Mouse (Mus musculus) hindbrain, embryonic 16.5 days (tissue): ENCODE measurements around the gene Rhobtb3. TPM values are rescaled to one million over a fixed set of nuclear protein-coding genes. Genes with fewer than 3 reads are reported as not detected.

Source experiments
- ATAC-seq: fragments of 200-750 bp; cut with Nextera tagmentation; 2 replicates; pipeline ENCODE4 v1.8.0; 2017; ENCODE audit warnings: moderate TSS enrichment, moderate library complexity
- H3K27ac ChIP-seq: fragments of 300-500 bp; sonication (generic); 2 replicates; pipeline ENCODE4 v1.5.1; 2014; ENCODE audit warnings: low read depth, mild to moderate bottlenecking, control low read depth, low read length, moderate library complexity
- H3K27me3 ChIP-seq: fragments of 300-500 bp; sonication (generic); replicated peaks from 2 replicates; pipeline ENCODE4 v1.6.1; 2014; ENCODE audit warnings: low read length; ENCODE audit not compliant: control insufficient read depth, insufficient read depth
- H3K36me3 ChIP-seq: fragments of 300-500 bp; sonication (generic); 2 replicates; pipeline ENCODE4 v1.6.1; 2014; ENCODE audit warnings: mild to moderate bottlenecking, low read length, moderate library complexity, mixed read lengths; ENCODE audit not compliant: control insufficient read depth, insufficient read depth
- H3K4me1 ChIP-seq: fragments of 300-500 bp; sonication (generic); 2 replicates; pipeline ENCODE4 v1.6.1; 2014; ENCODE audit warnings: low read depth, low read length; ENCODE audit not compliant: control insufficient read depth, insufficient read depth
- H3K4me2 ChIP-seq: fragments of 300-500 bp; sonication (generic); 2 replicates; pipeline ENCODE4 v1.6.1; 2014; ENCODE audit warnings: mild to moderate bottlenecking, low read length, control low read depth, moderate library complexity
- H3K4me3 ChIP-seq: fragments of 300-500 bp; sonication (generic); 2 replicates; pipeline ENCODE4 v1.5.1; 2014; ENCODE audit warnings: mild to moderate bottlenecking, low read length, control low read depth, moderate library complexity
- H3K9ac ChIP-seq: fragments of 300-500 bp; sonication (generic); 2 replicates; pipeline ENCODE4 v1.6.1; 2014; ENCODE audit warnings: low read depth, mild to moderate bottlenecking, control low read depth, low read length, moderate library complexity
- H3K9me3 ChIP-seq: fragments of 300-500 bp; sonication (generic); 2 replicates; pipeline ENCODE4 v1.6.1; 2014; ENCODE audit warnings: mild to moderate bottlenecking, low read length, moderate library complexity; ENCODE audit not compliant: control insufficient read depth
- WGBS: fragments of 180-500 bp; shearing (Covaris S2); extraction: QIAGEN DNeasy Blood & Tissue Kit; methylation state at CpG from one replicate; pipeline ENCODE4 v1.1.7; 2014; 5-methylcytosine and 5-hydroxymethylcytosine counted together
- polyA plus RNA-seq: library from polyadenylated mRNA; unstranded; fragments of >200 nt; fragmentation: Nextera tagmentation; extraction: Ambion mirVana; gene quantifications from 2 replicates; pipeline ENCODE4 v1.2.1, GENCODE M21; 2015

Rhobtb3 gene
- polyA plus RNA-seq, 1 experiment from 2014 or later, result 14.9 TPM

DNA sequence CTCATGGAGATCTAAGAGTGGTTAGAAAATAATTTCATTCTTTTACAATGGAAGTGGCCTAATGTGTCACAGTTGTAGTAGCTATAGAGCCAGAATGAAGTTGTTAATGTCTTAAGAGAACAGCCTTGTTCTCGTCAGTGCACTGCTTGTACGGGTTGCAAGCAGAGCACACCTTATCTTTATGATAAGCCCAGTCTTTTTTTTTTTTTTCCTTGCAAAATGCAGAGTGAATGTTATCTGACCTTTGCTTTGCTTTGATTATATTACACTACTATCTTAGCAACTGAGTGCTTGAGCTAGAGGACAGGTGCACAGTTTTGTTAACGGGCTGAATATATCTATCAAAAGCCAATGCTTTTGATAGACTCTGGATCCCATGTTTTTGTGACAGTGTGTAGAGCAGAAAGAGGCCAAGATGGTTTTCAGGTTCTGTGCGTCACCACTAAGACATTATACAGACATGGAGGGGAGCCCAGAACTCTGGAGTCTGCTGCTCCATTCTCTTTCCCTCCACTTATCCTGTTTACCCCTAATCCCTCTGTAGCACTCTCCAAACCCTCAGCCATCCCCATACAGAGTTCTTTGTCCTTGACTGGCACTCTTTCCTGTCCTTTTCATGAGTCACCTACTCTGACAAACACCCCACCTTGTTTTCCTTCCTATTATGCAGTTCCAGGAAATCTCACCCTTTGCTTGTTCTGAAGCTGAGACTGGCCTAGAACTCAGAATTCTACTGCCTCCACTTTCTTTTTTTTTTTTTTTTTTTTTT is 68.9 kb downstream of the Rhobtb3 start:
- no peak overlapping the region for H3K4me3 ChIP-seq
- H3K4me1 ChIP-seq, result no peaks in the 10 kb centered on the region
- H3K36me3 ChIP-seq, result peaks cover 5% of the 10 kb centered on the region
- no peaks in the 10 kb centered on the region for H3K27me3 ChIP-seq
- no peak overlapping the region for H3K4me2 ChIP-seq
- no peak overlapping the region for H3K9ac ChIP-seq
- no peak for ATAC-seq
- 90% methylated on average over 4 of the region's 4 CpGs for WGBS
- no peaks in the 10 kb centered on the region for H3K9me3 ChIP-seq
- no peak overlapping the region for H3K27ac ChIP-seq

DNA sequence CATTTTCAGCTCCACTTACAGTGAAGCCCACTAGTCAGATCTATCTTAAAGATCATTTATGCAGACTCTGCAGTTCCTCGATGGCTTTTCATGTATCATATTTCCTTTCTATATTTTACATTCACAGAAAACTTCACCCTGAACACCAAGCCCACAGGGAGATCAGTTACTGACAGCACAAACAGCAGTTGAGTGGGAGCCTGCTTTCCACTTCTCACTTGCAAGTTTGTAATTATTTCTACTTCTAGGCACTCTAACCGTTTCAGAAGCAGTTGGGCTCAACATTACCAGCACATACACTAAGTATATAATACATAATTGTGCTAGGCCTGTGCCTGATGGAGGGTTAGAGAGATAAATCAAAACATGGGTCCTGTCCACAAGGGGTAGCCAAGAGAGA is 75.8 kb downstream of the Rhobtb3 start:
- no peak overlapping the region for H3K27ac ChIP-seq
- WGBS, result 92% methylated on average over 2 of the region's 2 CpGs
- no peak overlapping the region for H3K9ac ChIP-seq
- H3K9me3 ChIP-seq, result no peaks in the 10 kb centered on the region
- H3K27me3 ChIP-seq, result no peaks in the 10 kb centered on the region
- ATAC-seq, result no peak
- H3K4me3 ChIP-seq, result no peak overlapping the region
- H3K4me1 ChIP-seq, result no peaks in the 10 kb centered on the region
- H3K4me2 ChIP-seq, result no peak overlapping the region
- peaks cover 2% of the 10 kb centered on the region; the same call in 1 of the 2 replicates for H3K36me3 ChIP-seq

DNA sequence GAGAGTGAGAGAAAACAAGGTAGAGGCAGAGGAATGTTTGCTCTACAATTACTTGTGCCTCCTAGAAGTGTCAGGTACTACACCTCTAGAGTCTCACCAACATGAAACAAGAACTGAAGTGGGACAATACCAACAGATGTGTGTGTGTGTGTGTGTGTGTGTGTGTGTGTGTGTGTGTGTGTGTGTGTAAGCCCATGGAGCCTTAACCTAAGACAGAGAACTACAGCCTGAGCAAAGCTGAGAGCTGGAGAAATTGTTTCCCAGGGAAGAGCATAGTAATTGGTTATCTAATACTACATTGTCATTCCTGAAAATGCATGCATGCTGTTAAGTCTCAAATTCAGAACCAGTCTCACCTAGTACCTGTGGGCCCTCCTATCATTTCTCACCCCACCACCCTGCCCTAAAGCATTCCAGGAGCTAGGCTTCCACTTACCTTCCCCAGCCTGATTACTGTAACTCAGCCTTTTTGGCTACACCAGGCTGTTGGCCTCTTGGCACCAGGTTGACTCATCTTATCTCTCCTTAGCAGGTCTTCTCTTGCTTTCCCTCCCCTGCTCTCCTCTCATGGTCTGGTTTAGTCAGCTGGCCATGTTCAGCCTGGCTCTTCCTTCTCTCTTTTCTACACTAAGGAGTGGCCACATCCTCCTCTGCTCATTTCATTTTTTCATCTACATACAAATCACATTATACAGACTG is 78.1 kb downstream of the Rhobtb3 start:
- no peaks in the 10 kb centered on the region for H3K4me1 ChIP-seq
- ATAC-seq, result no peak
- H3K9me3 ChIP-seq, result no peaks in the 10 kb centered on the region
- no peak overlapping the region for H3K4me2 ChIP-seq
- no peak overlapping the region for H3K4me3 ChIP-seq
- H3K9ac ChIP-seq, result no peak overlapping the region
- H3K27me3 ChIP-seq, result no peaks in the 10 kb centered on the region
- no peak overlapping the region for H3K27ac ChIP-seq
- H3K36me3 ChIP-seq, result no peaks in the 10 kb centered on the region

DNA sequence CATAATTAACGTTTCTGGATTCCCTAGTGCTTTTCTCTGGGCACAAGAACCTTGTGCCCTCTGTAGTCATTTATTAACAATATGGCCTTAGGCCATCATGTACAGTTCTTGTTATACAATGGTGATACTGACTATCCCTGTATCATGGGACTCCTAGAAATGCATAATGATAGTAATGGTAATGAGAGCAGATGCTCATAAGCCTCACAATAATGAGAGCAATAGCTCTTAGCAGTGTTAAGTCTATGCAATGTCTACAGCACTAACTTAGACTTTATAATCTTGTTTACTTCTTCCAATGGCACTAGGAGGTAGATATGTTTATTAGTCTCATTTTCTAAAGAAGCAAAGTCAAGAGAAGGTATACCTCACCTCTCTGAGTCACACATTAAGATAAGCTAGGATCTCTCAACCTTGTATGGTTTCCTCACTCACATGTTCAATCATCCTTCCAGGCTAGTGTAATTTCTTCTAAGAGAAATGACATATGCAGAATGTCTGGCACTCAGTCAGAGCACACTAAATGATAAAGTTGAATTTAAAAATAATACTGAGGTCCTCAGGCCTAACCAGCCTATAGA is 84.4 kb downstream of the Rhobtb3 start:
- 81% methylated on average over 1 of the region's 1 CpGs for WGBS

DNA sequence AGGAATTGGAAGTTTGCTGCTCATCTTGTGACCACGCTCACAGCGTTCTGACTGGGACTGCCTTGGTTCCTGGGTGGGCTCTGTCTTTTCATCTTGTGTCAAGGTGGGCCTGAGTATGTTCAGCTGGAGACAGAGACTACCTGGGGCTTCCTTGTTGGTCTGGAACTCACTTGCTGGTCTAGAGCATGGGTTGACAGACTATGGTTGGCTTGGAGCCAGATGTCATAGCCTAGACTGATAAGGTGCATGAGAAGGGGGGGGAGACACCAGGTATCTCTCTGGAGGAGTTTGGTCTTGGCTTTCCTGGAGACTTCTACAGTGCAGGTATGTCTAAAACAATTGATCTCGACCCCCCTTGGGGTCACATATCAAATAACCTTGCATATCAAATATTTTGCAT is 90.6 kb downstream of the Rhobtb3 start:
- H3K27ac ChIP-seq, result no peak overlapping the region
- H3K4me2 ChIP-seq, result no peak overlapping the region
- no peaks in the 10 kb centered on the region for H3K36me3 ChIP-seq
- 91% methylated on average over 3 of the region's 3 CpGs for WGBS
- no peak overlapping the region for H3K4me3 ChIP-seq
- H3K27me3 ChIP-seq, result no peaks in the 10 kb centered on the region
- no peaks in the 10 kb centered on the region for H3K9me3 ChIP-seq
- no peaks in the 10 kb centered on the region for H3K4me1 ChIP-seq
- H3K9ac ChIP-seq, result no peak overlapping the region
- no peak for ATAC-seq

More for the DNA sequence above, 84.4 kb downstream of the Rhobtb3 start:
- Histone ChIP-seq H3K4me1 (no peaks in the 10 kb centered on the region), H3K27ac (no peak overlapping the region), H3K4me2 (no peak overlapping the region), H3K4me3 (no peak overlapping the region), H3K9ac (no peak overlapping the region), H3K36me3 (no peaks in the 10 kb centered on the region), H3K9me3 (no peaks in the 10 kb centered on the region), H3K27me3 (no peaks in the 10 kb centered on the region)
- no peak for ATAC-seq

DNA sequence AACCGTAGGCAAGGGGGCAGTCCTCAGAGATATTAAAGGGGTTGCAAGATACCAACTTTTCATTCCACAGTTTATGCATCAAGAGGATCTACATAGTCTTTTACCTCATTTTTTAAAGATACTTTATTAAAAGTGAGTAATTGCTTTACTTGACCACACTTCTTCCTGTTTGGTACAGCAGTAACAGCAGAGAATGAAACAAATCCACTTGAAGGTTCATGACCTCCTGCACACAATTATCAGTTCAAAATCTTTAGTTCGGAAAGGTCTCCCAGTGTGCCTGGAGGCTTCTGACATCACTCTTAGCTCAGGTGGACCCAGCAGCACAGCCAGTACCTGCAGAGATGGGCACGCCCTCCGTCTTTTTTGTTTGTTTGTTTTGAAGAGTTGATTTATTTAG is 91.7 kb downstream of the Rhobtb3 start:
- H3K4me3 ChIP-seq, result no peak overlapping the region
- H3K27ac ChIP-seq, result no peak overlapping the region
- H3K4me2 ChIP-seq, result no peak overlapping the region
- H3K36me3 ChIP-seq, result no peaks in the 10 kb centered on the region
- H3K9ac ChIP-seq, result no peak overlapping the region
- WGBS, result 90% methylated on average over 4 of the region's 4 CpGs
- ATAC-seq, result no peak
- H3K4me1 ChIP-seq, result no peaks in the 10 kb centered on the region
- H3K27me3 ChIP-seq, result no peaks in the 10 kb centered on the region
- H3K9me3 ChIP-seq, result no peaks in the 10 kb centered on the region

DNA sequence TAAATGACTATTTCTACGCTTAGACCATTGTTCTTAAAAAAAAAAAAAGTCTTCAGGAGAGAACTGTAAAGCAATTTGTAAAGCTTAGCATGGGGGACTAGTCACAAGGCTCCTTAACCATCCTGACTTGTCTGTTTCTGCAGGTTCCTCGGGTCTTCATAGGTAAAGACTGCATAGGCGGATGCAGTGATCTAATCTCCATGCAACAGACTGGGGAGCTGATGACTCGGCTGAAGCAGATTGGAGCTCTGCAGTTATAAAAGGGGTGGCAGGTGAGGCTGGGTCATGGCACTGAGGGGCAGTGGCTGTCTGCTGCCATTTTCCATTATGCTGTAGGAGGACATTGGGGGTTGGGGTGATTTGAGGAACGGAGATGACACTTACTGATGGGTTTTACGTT is 96.7 kb downstream of the Rhobtb3 start:
- ATAC-seq, result no peak
- Histone ChIP-seq H3K27ac (no peak overlapping the region), H3K4me2 (no peak overlapping the region), H3K9me3 (no peaks in the 10 kb centered on the region), H3K27me3 (no peaks in the 10 kb centered on the region), H3K4me1 (peaks cover 4% of the 10 kb centered on the region), H3K9ac (no peak overlapping the region), H3K36me3 (no peaks in the 10 kb centered on the region), H3K4me3 (no peak overlapping the region)
- WGBS, result 83% methylated on average over 6 of the region's 6 CpGs

DNA sequence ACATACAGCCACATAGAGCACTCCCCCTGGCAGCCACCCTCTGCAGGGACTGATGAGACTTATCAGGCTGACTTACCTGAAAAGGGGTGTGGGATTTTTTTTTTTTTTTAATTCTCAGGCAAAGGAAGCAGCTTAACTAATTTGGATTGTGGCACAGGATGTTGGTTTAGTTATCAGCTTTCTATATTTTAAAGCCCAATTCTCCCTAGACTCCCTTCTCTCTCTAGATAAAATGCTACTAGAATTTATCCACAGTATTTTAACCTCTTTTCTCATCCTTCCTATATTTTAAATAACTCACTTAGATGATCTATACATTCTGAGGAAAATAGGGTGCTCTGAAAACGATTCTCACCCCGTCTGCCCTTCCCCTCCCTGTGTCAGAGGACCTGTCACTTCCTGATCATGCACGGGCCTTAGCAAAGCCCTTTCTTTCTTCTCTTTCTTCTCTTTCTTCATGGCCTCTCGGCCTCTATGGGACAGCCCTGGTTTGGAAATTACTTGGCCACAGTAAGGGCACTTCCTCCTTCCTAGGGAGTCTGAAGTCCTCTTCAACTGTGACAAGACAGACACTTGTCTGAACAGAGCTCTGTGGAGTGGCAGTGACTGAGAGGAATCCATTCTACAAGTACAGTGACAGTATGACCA is 98.1 kb downstream of the Rhobtb3 start:
- H3K9me3 ChIP-seq, result no peaks in the 10 kb centered on the region
- H3K4me1 ChIP-seq, result peaks cover 17% of the 10 kb centered on the region
- H3K27ac ChIP-seq, result no peak overlapping the region
- H3K27me3 ChIP-seq, result no peaks in the 10 kb centered on the region
- no peak for ATAC-seq
- no peak overlapping the region for H3K4me3 ChIP-seq
- no peaks in the 10 kb centered on the region for H3K36me3 ChIP-seq
- no peak overlapping the region for H3K9ac ChIP-seq
- H3K4me2 ChIP-seq, result no peak overlapping the region
- 52% methylated on average over 4 of the region's 4 CpGs for WGBS
